Mouse (Mus musculus): ENCODE measurements at regions not wholly inside any gene's neighbourhood (a gene's known extent, or its start where the extent isn't known, plus 50 kb on each side); places are given as distances from the start of the nearest gene placed in this dataset.

DNA sequence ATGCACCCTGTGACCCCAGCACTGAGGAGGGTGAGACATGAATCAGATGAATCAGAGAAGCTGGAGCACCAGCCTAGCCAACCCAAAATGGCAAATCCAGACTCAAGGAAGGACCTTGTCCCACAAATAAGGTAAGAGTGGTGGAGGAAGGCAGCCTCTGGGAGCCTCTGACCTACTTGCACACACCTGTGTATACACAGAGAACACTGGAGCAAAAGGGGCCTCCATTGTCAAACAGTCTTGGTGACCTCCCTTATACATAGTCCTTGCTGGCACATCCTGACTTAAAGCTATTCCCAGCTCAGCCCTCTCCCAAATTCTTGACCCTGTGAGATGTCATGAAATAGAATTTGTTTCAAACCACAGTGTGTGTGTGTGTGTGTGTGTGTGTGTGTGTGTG lies 57.1 kb downstream of the Inhbb start:
- DNase-seq = no peak

DNA sequence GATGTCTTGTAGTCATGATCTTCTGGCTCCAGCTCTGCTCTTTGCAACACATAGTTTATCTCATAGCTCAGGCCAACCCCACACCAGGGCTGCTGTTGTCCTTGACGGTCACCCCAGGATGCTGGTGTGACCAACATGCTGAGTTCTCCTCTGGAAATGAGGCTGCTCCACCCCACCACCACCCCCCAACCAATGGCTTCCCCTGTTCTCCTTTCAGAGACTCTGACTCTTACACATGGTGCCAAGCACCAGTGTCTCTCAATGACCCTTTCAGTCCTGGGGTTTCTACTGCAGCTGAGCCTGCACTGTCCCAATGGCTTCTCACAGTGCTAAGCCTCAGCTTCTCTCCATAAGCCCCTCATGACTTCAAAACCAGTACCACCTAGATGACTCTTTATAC lies 64.0 kb downstream of the Inhbb start:
- DNase-seq = no peak

DNA sequence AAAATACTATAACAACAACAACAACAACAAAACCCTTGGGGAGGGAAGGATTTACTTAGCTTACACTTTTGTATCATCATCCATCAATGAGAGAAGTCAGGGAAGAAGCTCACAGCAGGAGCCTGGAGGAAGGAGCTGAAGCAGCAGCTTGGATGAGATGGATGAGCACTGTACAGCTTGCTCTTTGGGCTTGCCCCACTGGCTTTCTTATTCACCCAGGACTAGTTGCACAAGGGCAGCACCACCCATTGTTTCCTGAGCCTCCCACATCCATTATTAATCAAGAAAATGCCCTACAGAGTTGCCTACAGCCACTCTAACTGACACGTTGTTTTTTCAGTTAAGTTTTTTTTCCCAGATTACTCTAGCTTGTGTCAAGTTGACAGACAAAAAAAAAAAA lies 65.1 kb downstream of the Inhbb start:
- no peak for DNase-seq

DNA sequence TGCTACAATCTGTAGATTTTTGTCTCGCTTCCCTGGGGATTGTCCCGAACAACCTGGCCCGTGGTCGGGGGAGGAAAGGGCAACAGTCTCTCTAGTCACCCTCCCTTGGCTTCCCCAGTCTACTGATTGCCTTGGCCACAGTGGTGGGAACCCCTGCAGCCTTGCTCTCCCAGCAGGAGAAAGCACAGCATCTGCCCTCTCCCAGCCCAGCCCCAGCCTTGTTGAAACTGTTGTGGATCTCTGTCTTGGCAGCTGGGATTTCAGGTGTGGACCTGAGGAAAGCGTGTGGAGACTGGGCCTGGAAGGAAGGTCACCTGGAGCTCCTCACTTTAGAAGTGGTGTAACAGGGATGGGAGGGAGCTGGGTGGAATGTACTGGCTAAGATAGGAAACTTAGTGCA lies 66.6 kb downstream of the Inhbb start:
- no peak for DNase-seq

DNA sequence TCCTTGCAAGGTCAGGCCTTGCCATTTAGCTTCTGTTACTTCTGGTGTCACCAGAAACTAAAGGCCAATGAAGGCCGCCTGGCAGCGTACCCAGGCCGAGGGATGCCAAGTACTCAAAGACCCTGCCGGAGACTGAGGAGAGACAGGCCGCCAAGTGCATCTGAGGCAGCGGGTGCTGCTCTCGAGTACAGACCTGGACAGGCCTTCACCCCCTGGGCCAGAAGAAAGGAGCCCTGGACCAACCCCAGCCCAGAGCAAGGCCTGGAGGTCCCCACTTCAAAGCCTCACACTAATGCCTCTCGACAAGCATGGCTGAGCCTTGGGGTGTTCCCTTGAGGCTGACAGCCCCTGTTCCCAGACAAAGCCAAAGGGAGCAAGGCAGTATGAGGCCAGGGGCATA lies 70.5 kb downstream of the Inhbb start:
- peak; percentile 5 for DNase-seq

DNA sequence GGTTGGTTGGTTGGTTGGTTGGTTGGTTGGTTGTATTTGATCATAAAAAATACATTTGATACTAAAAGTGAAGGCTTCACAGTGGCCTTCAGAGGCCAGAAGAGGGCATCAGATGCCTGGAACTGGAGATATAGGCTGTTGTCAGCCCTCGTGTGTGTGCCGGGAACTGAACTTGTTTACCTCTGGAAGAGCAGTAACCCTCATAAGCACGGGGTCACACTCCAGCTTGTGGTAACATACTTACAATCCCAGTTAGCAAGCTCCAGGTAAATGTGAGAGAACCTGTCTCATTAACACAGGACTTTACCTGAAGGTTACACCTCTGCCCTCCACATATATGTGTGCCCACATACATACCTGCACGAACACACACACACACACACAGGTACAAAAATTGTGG lies 71.2 kb downstream of the Inhbb start:
- DNase-seq = no peak

DNA sequence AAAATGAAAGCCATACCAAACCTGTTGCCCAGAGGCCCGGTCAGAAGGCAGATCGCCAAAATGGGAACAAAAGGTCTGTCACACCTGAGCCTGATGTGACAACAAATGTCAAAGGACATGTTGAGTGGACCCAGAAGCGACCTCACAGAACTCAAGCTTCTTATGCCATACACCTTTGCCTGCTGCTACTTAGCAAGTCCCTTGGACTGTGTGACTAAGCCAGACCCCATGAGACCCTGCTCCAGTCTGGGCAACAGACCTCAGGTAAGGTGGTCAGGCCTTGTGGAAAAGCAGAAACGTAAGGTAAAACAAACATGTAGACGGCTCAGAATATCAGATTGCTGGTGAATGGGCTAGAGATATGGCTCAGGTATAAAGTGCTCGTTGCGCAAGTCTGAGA lies 71.8 kb downstream of the Inhbb start:
- DNase-seq = no peak

DNA sequence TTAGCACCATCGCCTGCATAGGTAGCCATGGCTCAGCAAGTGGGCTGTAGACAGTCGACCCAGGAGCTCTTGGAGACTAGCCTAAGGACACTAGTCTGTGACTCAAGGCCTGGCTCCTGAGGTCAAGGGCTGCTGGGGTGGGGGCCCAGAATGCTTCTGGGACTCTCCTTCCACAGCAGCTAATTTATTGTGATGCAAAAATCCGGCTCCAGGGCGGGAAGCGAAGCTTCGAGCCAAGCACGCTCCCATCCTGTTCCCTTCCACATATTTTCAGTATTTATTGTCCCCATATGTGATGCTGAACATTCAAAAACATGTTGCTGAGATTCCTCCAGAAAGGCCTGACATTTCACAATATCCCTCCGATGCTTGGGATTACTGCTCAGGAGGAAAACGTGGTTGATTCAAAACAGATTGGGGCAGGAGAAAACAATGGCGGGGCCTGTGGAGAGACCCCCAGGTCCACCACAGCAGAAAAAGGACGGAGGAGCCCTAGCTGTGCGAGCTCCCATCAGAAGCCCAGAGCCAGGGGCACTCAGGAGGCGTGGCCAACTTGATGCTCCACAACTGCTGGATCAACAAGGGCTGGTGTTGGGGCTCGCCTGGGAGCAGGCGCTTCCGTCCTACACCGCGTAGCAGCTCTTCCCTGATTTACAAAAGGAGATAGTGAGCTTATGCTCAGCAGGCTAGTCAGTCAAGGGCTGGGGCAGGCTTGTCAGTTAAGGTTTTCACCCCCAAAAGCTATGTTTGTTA lies 73.4 kb downstream of the Inhbb start:
- DNase-seq = no peak

DNA sequence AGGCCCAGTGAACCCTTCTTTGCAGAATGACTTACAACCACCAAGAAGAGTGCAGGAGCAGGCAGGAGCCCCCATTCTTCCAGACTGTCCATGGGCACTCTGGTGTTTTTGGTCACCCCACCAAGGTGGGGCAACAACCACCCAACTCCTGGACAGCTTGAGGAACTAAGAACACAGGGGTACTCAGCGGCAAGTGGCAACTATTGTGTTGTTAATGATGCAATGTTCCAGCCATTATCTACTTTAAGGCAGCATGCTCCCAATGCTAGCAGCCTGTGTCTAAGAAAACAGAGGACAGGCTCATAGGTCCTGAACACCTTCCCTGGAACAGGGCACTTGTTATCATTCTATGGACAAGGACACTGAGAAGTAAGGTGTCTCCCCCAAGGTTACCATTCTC lies 74.3 kb downstream of the Inhbb start:
- DNase-seq = no peak

DNA sequence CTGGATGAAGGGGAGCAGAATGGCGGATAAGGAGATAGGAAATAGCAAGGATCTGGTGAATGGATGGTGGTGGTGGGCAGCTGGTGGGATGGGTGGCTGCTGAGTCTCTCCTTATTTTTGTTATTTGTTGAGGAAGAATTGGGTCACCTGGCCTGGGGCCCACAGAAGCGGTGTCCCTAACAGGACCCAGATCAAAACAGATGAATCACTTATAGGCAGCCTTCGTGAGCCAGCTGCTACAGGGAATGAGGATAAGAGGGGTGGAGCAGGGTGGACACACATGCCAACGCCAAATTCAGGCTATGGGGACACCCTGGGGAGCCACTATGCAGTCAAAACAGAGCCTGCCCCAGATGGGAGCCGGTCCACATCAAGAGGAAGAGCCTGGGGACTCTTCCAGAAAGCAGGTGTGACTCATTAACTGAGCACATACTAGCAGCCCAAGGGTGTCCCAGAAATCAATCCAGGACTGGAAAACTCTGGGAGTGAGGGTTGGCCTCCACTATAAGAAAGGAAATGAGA lies 75.4 kb downstream of the Inhbb start:
- no peak for DNase-seq

DNA sequence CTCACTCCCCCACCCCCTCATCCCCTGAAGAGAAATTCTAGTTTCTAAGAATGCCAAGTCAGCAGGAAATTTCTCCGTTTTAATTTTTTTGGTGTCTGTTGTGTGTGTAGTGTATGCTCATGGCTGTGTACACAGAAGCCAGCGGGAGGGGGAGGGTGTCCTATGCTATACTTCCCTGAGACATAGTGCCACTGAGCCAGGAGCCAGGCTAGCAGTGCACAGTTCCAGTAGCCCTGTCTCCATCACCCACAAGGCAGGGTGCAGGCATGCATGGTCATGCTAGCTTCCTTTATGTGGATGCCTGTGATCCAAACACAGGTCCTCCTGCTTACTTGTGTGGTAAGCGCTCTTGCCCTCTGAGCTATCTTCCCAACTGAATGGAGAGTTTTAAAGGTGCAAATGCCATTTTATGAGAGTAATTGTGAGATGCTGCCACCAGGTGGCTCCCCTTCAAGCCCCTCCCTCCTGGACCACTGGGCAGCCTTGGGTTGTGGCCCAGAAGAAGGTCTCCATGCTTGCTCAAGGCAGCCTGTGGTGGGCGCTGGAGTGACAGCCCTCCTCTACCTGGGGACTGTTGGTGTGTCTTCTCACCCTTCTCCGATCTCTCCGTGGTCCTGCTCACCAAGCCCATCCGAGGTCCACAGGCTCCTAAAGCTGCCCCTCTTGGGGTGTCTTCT lies 76.8 kb downstream of the Inhbb start:
- no peak for DNase-seq

DNA sequence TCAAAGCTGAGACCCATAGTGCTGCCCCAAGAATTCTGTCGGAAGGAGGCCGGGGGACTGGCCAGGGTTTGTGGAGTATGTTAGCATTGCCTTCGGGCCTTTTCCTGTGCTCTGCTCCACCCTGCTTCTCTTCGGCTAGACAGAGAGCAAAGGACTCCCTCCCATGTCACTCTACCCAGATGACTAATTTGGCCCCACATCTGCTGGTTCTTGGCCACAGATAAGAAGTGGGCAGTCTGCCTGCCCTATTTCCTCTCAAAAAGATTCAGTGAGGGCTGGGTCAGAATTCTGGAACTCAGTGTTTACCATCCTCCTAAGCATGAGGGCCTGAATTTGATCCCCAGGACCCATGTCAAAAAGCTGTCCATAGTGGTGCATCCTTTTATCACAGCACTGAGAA lies 78.0 kb downstream of the Inhbb start:
- no peak for DNase-seq

DNA sequence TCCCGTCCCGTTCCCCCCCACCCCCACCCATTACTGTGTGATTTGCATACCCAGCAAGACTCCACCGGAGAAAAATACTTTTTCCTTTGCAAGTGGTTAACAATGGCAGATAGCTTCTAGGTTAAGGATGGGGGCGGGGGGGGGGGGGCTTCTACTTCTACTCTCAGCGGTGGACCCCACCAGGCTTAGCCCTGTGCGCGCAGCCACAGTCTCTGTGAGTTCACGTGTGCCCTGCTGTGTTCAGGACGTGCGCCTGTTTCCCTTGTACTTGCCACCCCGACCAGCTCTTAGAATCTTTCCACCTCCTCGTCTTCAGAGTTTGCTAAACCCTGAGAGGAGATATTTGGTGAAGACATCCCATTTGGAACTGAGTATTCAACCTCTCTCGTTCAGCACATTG lies 86.9 kb downstream of the Inhbb start:
- DNase-seq = no peak

DNA sequence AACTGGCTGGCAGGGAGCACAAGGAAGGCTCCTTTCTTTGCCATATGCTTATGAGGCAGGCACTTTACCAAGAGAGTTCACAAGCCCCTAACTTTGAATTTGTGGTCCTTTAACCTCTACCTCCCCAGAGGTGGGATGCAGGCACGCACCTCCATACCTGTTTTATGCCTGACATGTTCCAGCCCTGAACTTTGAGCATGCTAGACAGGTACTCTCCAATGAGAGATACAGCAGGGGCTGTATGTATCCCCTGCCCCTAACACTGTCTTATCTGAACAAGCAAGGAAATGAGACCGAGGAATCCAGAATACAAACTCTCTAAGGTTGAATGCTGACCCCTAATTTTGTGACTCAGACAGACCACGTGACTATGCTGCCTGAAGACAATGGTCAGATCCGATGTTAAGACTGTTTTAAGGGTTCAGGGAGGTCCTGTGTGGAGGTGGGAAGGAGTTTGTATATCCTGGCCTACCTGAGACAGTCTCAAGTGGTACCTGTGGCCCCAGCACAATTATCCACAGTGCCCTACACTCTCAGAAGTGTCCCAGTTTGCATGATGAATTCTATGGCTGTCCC lies 91.2 kb downstream of the Inhbb start:
- no peak for DNase-seq

DNA sequence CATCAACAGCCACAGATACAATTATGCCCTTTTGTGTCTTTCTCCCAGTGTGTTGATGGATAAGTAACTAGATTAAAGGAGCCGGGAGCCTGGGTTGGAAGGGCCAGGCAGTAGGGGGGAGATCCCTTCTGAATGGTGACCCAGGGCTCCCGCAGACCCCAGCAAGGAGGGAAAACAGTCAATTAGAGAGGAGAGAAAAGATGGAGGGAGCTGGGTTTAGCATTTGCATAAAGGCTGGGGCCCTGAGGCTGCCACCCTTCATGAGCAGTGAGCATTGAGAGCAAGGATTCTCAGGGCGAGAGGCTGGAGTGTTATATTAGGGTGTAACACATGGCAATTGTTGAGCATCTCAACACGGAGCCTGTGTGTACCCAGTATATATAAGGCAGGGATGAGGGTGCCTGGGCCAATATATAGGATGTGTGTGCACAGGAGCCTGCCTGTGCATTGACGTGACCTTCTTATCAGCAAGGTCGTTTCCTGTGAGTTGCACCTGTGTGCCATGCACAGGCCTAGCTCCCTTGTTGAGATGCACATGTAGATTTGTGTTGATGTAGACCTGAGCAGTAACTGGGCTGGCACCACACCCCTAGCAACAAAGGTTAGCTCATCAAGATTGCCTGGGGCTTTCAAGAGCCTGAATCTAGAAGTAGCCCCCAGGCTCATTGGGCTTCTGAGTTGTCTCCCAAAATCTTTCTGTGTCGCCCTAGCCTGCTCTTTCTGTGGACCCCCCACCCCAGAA lies 92.2 kb downstream of the Inhbb start:
- no peak for DNase-seq

DNA sequence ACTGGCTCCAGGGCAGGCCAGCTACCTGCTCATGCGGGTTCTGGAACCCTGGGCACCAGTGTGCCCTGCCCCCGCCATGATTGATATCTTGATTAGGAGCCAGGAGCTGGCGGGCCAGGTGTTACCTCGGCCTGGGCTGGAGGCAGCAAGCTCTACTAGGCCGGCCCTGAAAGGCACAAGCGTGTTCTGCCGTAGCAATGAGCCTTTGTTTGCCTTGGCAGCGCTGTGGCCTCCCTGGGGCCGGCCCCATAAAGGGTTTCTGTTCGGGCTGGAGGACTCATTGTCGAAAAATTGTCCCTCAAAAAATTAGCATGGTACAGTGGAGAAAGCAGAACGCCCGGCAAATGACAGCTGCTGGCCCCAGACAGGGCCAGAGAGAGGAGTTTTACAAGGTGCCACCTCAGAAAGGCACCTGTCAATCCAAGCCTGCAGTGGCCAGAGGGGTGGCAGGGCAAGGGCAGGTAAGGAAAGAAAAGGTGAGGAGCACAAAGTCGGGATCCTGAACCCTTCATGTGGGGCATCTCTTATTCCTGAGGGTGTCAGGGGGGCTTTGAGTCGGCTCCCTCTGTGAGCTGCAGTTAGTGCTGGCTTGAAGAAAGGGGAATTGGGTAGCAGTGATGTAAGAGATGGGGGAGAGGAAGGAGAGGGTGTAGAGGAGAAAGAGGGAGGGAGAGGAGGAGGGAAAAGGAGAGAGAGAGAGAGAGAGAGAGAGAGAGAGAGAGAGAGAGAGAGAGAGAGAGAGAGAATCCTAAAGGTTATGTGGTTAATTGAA lies 92.9 kb downstream of the Inhbb start:
- DNase-seq = peak; percentile 32

DNA sequence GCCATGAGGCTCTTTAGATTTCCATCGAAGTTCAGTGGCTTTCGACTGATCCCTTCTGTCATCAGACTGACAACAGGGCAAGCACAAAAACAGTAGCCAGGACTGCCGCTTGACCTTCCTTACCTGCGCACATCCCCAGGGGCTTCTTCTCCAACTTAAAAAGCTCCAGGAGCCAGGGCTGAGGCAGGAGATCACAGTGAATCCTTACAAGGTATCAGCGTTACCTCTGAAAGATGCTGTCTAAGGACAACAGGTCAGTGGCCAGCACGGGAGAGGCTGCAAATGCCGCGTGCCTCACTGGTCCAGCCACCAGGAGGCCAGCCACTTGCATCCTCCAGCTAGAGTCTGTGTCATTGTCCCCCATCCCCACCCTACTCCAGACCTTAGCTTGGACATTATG lies 97.5 kb downstream of the Inhbb start:
- DNase-seq = no peak

DNA sequence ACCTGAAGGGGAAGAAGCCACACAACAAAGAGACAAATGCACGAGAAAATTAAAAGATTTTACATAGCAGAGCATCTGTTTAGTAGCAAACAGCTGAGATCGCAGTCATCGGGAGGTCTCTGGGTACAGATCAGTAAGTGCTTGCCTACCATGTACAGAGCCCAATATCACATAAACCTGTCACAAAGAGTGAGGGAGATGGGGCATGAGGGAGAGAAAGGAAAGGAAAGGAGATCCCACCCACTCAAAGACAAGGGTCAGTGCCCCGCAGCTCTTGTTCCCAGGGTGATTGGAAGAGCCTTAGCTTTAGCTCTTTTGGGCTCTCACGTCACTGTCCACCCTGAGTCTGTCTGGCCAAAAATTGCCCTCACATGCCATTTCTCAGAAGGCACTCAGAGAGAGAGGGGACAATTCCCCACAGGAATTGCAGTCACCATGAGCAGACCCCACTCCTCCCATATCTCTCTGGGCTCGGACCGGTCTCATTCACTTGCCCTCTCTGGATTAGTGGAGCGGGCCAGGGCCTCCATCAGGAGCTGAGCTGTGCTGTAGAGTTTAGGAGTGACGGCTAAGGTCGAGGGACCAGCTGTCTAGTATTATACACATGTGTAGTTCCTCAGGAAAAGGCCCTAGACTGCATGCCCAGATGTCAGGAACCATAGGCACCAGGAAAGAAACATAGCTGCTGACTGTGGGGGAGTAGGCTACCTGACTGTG lies 99.6 kb downstream of the Inhbb start:
- DNase-seq = no peak

DNA sequence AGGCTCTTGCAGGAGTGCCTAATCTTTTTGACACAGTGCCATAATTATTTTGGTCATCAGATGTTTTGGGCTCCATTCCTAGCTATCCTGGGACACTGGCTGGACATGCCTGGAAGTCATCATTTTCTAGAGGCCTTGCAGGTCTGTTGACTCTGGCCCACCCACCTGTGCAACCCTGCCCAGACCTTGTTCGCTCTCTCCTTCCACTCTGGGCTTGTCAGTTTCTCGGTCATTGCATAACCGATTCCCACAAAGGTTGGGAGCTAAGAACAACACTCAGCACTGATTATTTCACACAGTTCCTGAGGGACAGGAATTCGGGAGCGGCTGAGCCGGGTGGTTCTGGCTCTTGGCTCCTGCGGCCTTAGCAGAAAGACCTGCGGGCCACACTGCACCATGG lies 100.2 kb downstream of the Inhbb start:
- DNase-seq = no peak

DNA sequence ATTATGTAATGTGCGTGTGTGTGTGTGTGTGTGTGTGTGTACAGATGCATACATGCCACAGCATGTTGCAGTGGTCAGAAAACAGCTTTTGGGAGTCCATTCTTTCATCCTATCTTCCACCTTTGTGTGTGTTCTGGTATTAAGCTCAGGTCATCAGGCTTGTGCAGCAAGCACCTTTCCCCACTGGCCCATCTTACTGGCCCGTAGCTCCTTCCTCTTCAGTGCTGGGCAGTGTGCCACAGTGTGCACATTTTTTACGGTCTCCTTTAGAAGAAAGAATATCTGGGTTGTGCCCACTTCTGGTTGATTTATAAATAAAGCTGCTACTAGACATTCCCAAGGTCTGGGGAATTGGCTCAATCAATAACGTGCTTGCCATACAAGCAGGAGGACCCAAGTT lies 105.0 kb downstream of the Inhbb start:
- DNase-seq = no peak

DNA sequence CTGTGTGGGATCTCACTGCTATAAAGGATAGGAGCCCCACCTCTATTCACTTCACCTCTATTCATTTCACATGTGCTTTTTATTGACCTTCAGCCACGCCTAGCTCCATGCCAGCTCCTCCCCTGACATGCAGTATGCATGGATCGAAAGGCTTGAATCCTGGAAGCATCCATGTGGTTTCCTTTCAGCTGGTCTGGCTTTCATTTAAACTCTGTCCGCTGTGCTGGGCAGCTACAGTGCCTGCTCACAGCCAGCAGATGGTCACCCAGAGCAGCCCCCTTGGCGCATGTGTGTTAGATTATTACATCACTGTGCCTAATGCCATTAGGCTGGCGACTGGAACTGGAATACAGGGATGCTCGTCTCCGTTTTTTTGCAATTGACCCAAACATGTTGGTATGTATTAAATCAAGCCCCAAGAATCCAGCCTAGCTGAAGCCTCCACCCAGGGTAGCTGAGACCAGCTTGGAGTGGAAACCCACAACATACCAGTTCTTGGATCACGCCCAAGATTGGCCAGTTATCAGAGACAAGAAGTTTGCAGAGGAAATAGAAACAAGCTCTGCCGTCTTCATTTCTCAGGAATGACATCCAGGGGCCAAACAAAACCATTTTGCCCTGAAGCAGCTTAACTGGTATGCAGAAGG lies 113.2 kb downstream of the Inhbb start:
- DNase-seq = peak; percentile 18
